Mouse (Mus musculus) layer of hippocampus, postnatal 14 days (tissue): Measurements from ENCODE around the gene Psg25. TPM values are rescaled to one million over a fixed set of nuclear protein-coding genes. Genes with fewer than 3 reads are reported as not detected.
"Not testable (repeated sequence)": the region's sequence is repeated elsewhere in the genome, so short reads cannot be mapped to it uniquely, and the experiment has no call there.

Experiments
- DNase-seq, 2 experiments: peaks; one replicate each; pipeline ENCODE4 v3.0.0; 2021 to 2022; ENCODE audit warnings: low spot score in 2 of 2, mixed read lengths in 1 of 2
- long read RNA-seq, 2 experiments: library from polyadenylated mRNA; stranded (forward); transcript quantifications; one replicate each; pipeline ENCODE4 v2.0.0; 2021
- total RNA-seq, 2 experiments: library from RNA; stranded (reverse); gene quantifications; 2 replicates each; pipeline ENCODE4 v1.2.3; 2021

Psg25 gene
- not detected for total RNA-seq
- long read RNA-seq, experiment 1 = 0 reads
- long read RNA-seq, experiment 2 = 0 reads

DNA sequence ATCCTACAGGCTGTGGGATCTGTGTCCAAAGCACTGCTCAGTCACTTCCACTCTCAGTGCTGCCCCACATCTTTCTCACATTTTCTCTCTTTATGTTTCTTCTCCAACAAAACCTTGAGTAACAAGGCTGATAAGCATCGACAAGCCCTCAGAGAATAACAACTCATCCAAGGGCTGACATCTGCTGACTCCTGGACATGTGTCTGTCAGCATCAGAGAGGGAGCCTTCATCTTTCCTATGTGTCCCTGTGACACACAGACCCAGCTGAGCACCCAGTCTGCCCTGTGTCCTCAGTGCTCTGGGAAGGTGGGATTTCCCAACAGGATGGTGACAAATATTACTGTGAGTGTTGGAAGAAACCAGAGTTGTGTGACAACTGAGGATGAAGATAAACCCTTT lies at the start of gene Psg25:
Psg25 (minus strand) TSS at position 101 of the 400 bp plus-strand sequence.
- DNase-seq = no peak

DNA sequence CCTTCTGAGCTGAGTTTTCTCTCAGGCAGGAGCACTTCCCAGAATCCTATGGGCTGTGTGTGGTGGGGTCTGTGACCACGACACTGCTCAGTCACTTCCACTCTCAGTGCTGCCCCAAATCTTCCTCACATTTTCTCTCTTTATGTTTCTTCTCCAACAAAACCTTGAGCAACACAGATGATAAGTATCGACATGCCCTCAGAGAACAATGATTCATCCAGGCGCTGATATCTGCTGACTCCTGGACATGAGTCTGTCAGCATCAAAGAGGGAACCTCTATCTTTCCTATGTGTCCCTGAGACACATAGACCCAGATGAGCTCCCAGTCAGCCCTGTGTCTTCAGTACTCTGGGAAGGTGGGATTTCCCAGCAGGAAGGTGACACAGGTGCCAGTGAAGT lies 35.1 kb upstream of the Psg25 start, which contains the start of gene Psg27:
Psg27 (minus strand) TSS at position 101 of the 400 bp plus-strand sequence.
- DNase-seq = no peak

DNA sequence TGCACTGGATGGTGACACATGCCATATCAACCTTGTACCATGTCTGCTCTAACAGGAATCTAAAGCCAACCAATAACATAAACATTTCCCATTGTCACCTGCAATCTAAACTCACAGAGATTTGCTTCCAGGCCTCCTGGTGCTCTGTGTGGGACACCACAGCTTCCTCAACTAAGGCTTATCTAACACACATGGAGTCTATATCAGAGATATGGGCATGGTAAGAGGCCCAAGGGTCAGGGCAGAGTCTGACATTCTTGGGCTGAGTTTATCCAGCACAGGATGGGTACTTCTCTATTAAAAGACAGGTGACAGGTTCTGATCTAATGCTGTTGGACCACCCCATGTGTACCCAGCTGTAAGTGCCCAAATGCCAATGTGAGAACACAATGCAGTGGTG lies 27.8 kb upstream of the Psg25 start:
- DNase-seq = no peak

DNA sequence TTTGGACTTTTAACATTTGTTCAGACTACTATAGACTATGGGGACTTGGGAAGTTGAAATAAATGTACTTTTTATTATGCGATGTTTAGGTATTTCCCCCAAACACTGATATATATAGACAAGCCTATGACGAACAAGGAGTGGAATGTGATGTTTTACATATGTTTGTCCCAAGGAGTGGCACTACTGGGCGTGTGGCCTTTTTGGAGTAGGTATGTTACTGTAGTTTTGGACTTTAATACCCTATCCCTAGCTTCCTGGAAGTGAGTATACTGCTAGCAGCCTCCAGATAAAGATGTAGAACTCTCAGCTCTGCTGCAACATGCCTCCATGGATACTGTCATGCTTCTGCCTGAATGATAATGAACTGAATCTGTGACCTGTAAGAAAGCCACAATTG lies 23.7 kb upstream of the Psg25 start:
- not testable (repeated sequence) for DNase-seq

DNA sequence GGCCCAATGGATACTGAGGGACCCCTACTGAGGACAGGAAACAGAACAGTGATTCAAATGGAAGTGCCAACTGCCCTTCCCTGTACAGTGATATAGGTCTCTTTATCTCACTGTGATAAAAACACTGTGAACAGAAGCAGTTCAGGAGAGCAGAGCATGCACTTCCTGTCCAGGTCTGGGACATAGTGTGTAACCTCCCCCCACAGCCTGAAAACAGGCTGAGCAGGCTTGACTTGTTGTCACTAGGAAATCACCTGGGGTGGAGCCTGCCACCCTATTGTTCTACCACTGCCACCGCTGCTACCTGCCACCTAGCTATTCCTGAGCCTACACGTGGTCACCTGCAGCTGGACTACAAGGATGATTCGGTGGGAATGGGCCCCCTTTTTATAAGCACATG lies 1.4 kb upstream of the Psg25 start:
- no peak for DNase-seq

DNA sequence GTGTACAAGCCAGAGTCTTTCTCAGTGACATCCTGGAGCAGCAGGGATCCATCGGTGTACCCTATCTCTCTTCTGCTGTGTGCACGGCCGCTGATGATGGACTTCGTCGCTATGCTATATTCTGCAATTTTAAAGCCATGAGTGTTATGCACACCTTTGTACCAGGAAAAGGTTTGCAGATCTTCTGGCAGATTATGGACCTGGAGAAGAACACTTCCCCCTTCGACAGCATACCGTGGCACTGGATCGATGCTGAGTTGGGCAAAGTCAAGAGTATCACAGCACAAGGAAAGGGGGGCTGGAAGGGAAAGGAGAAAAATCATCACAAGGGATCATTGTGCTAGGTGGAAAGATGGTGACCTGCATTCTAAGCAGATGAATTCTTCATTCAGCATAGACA lies 7.4 kb downstream of the Psg25 start:
- DNase-seq = no peak

DNA sequence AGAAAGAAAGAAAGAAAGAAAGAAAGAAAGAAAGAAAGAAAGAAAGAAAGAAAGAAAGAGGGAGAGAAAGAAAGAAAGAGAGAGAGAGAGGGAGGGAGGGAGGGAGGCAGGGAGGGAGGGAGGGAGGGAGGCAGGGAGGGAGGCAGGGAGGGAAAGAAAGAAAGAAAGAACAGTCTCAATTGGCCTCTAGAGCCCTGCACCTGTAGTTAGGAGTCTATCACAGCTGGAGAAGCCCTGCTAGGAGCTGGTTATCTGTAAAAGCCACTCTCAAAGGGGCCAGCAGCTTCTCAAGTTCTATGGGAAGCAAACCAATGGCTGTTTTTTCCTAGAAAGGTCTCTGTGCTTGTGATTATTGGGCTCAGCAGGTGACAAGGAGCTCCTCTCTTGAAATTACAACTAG lies 19.2 kb downstream of the Psg25 start:
- not testable (repeated sequence) for DNase-seq

DNA sequence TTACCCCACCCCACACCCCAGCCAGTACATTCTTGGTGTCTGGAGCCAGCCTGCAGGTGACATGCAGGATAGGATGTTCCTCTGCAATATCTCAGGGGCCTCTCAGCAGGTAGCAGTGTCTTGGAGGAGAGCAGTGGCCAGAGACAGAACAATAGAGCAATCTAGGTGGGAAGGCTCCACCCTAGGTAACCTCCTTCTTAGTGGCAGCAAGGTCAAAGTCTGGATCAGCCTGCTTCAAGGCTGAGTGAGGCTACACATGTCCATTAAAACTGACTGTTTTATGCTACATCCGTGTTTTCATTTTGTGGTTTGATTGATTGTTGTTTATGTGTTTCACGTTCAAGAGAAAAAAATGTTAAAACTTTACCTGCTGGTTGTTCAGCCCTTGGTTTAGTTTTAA lies 19.7 kb downstream of the Psg25 start:
- DNase-seq = not testable (repeated sequence)

DNA sequence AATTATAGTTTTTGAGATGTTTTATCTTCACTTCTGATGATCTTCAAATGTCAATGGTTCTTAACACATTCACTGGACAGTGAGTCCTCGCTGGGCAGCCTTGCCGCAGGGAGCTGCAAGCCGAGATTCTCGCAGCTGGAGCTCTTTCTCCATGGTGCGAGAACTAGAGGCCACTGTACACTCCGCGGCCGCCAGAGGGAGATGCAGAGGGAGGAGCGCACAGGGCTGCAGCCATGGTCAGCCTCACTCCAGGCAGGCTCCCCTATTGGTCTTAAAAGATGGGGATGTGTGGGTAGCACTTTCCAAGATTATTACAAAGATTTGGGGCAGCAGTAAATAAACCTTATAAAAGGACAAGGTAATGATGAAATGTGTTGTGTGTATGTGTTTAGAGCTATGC lies 20.6 kb downstream of the Psg25 start:
- DNase-seq = no peak

DNA sequence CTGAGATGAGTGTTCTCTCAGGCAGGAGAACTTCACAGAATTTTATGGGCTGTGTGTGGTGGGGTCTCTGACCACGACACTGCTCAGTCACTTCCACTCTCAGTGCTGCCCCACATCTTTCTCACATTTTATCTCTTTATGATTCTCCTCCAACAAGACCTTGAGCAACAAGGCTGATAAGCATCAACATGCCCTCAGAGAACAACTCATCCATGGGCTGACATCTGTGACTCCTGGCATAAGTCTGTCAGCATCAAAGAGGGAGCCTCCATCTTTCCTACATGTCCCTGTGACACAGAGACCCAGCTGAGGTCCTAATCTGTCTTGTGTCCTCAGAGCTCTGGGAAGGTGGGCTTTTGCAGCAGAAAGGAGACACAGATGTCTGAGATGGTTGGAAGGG lies 48.0 kb downstream of the Psg25 start, which contains the start of gene Psg26:
Psg26 (minus strand) TSS at position 101 of the 400 bp plus-strand sequence.
- DNase-seq = no peak

Other genes with a start within 250 kb of the Psg25 start
- gene Psg18, start 177.3 kb downstream of the Psg25 start, total RNA-seq = not detected
- not detected for gene Psg28, start 100.2 kb downstream of the Psg25 start, total RNA-seq
- not detected for gene Psg26, start 48.1 kb downstream of the Psg25 start, total RNA-seq
- gene Psg27, start 35.0 kb upstream of the Psg25 start, total RNA-seq = not detected
- gene Psg23, start 84.2 kb upstream of the Psg25 start, total RNA-seq = not detected
- not detected for gene Psg21, start 124.5 kb upstream of the Psg25 start, total RNA-seq
- not detected for gene Psg20, start 153.9 kb upstream of the Psg25 start, total RNA-seq
- gene Psg22, start 185.8 kb upstream of the Psg25 start, total RNA-seq = not detected